Mouse (Mus musculus) heart, postnatal 0 days (tissue): ENCODE measurements around the gene Fam83c.

ENCODE experiments used
- CTCF ChIP-seq: IDR thresholded peaks from 2 replicates; pipeline ENCODE4 v1.5.1; 2016; ENCODE audit warnings: antibody characterized with exemption, control low read depth, low read depth
- EP300 ChIP-seq: IDR thresholded peaks from 2 replicates; pipeline ENCODE4 v1.6.1; 2016; ENCODE audit warnings: antibody characterized with exemption, low read depth

GRCm38 (mm10) chr2:155786905-155787304, 47.7 kb downstream of the Fam83c start:
- no peak for TF ChIP-seq CTCF
- no peak for TF ChIP-seq EP300
